Mouse (Mus musculus) liver, adult 2 months (tissue): Measurements from ENCODE around the gene Magt1. TPM values are rescaled to one million over a fixed set of nuclear protein-coding genes. Genes with fewer than 3 reads are reported as not detected.
"Not testable (repeated sequence)": the region's sequence is repeated elsewhere in the genome, so short reads cannot be mapped to it uniquely, and the experiment has no call there.

ENCODE experiments used
- DNase-seq: peaks from one replicate; pipeline ENCODE4 v3.0.0-alpha.2; 2011; ENCODE audit warnings: low read depth, low spot score; ENCODE audit errors: extremely low read depth
- H3K27ac ChIP-seq: fragments of 200-500 bp; replicated peaks from 2 replicates; pipeline ENCODE4 v1.5.1; 2012; ENCODE audit warnings: low read depth, mild to moderate bottlenecking, control low read depth, inconsistent platforms, low read length; ENCODE audit not compliant: insufficient read depth
- H3K27me3 ChIP-seq: fragments of 200-500 bp; 2 replicates; pipeline ENCODE4 v1.6.1; 2012; ENCODE audit warnings: mild to moderate bottlenecking, moderate library complexity, low read length, inconsistent platforms; ENCODE audit not compliant: control insufficient read depth, insufficient read depth
- H3K36me3 ChIP-seq: fragments of 200-500 bp; 2 replicates; pipeline ENCODE4 v1.6.1; 2012; ENCODE audit warnings: low read length, inconsistent platforms; ENCODE audit not compliant: control insufficient read depth, insufficient read depth
- H3K4me1 ChIP-seq: fragments of 200-500 bp; 2 replicates; pipeline ENCODE4 v1.6.1; 2011; ENCODE audit warnings: low read length; ENCODE audit not compliant: control insufficient read depth, insufficient read depth
- H3K4me3 ChIP-seq: fragments of 200-500 bp; 2 replicates; pipeline ENCODE4 v1.5.1; 2011; ENCODE audit warnings: low read depth, mild to moderate bottlenecking, control low read depth, low read length, moderate library complexity; ENCODE audit not compliant: insufficient read depth
- H3K79me2 ChIP-seq: fragments of 200-500 bp; 2 replicates; pipeline ENCODE4 v1.6.1; 2012; ENCODE audit warnings: inconsistent platforms, mild to moderate bottlenecking, low read length, moderate library complexity; ENCODE audit not compliant: control insufficient read depth, insufficient read depth
- H3K9ac ChIP-seq: fragments of 200-500 bp; 2 replicates; pipeline ENCODE4 v1.6.1; 2012; ENCODE audit warnings: low read depth, mild to moderate bottlenecking, control low read depth, inconsistent platforms, low read length
- CTCF ChIP-seq: fragments of 200-500 bp; IDR thresholded peaks from 2 replicates; pipeline ENCODE4 v1.5.1; 2011; ENCODE audit warnings: low read depth, low read length, control low read depth
- POLR2A ChIP-seq: fragments of 200-500 bp; IDR thresholded peaks from 2 replicates; pipeline ENCODE4 v1.6.1; 2011; ENCODE audit warnings: low read length, control low read depth; ENCODE audit not compliant: insufficient read depth; ENCODE audit errors: extremely low read depth
- WGBS: fragments of 180-500 bp; shearing (Covaris S2); methylation state at CpG from one replicate; pipeline ENCODE4 v1.1.7; 2018; 5-methylcytosine and 5-hydroxymethylcytosine counted together
- polyA plus RNA-seq: library from polyadenylated mRNA; depleted of rRNA; stranded (reverse); fragments of >200 nt; gene quantifications from 2 replicates; pipeline ENCODE4 v1.2.3, GENCODE M21; 2012
- total RNA-seq: library from RNA; depleted of rRNA; stranded (reverse); fragments of >200 nt; gene quantifications from 2 replicates; pipeline ENCODE4 v1.2.3, GENCODE M21; 2014

Gene Magt1
- total and polyA plus RNA-seq, 2 experiments, result 8.9 to 55.3 TPM

DNA sequence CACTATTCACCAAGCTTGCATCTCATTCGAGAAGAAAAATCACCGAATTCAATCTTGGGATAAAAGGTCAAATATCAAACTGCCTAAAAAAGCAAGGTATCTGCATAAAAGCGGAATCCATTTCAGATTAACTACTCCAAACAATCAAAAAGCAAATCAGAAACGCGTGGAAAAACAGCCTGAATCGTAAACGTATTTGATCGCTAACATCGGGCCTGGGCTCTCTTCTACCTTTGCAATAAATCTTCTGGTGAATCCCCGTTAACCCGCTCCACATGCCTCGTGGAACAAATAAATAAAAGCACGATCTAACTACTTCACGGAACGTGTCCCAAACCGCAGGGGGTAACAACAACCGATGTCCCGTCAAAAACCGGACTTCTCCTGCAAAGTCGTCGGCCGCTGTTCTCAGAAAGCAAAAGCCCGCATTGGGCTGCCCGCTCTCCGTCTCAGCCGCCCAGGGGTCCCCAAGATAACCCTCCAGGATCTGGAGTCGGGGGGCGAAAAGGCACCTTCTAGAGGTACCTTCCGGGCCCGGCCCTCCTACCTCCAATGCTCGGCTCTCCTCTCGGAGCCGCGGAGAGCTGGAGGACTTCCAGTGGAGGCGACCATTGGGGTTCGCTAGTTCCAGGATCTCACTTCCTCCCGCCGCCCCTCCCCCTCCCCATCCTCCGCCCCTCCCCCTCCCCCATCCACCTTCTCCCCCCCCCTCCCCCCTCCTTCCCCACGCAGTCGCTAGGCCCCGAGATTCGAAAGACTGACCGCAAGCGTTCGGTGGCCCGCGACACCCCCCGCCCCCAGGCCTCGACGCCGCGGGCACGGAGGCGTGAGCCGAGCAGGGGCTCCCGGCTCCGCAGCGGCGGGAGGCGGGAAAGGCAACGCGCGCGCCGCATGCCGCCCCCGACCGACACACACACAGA, 83.5 kb downstream of the Magt1 start:
- DNase-seq, result peak; percentile 26
- Histone ChIP-seq H3K36me3 (no peaks in the 10 kb centered on the region), H3K27ac (peak overlapping the region; percentile 87), H3K4me3 (peak overlapping the region; percentile 85), H3K4me1 (peaks cover 5% of the 10 kb centered on the region; the same call in 1 of the 2 replicates), H3K79me2 (peaks cover 11% of the 10 kb centered on the region; the same call in 1 of the 2 replicates), H3K27me3 (no peaks in the 10 kb centered on the region), H3K9ac (peak overlapping the region; percentile 91)
- TF ChIP-seq CTCF (no peak), POLR2A (no peak)
- WGBS, result under 1% methylated on average over 43 of the region's 69 CpGs

DNA sequence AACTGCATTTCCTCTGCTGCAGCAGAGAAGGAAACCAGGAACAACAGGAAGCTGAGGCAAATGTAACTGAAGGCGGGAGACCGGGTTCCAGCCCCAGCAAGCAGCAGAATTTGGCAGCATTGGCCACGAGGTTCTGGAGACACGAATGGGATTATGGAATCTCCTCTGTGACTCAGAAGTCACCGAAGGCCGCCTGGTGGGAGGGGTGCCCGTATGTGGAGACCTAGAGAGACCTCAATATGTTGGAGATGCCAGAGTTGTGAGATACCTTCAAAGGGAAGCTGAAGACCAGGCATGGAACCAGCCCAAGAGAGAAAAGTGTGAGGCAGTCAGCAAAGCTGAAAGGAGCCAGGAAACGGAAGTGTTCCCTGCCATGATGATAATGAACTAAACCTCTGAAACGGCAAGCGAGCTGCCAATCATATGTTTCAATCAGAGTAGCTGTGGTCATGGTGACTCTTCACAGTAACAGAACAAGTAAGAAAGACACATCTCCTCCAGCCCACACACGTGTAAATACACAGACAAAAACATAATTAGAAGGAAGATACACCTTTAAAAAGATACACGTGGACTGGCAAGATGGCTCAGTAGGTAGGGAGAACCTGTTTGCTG, 85.5 kb downstream of the Magt1 start:
- TF ChIP-seq CTCF (no peak), POLR2A (no peak)
- 51% methylated on average over 12 of the region's 12 CpGs for WGBS
- no peaks in the 10 kb centered on the region for H3K27me3 ChIP-seq
- peaks cover 12% of the 10 kb centered on the region; the same call in 1 of the 2 replicates for H3K79me2 ChIP-seq
- peaks cover 5% of the 10 kb centered on the region; the same call in 1 of the 2 replicates for H3K4me1 ChIP-seq
- no peak overlapping the region for H3K4me3 ChIP-seq
- no peak for DNase-seq
- no peak overlapping the region for H3K9ac ChIP-seq
- H3K36me3 ChIP-seq, result no peaks in the 10 kb centered on the region
- H3K27ac ChIP-seq, result no peak overlapping the region; the same call in 1 of the 2 replicates

DNA sequence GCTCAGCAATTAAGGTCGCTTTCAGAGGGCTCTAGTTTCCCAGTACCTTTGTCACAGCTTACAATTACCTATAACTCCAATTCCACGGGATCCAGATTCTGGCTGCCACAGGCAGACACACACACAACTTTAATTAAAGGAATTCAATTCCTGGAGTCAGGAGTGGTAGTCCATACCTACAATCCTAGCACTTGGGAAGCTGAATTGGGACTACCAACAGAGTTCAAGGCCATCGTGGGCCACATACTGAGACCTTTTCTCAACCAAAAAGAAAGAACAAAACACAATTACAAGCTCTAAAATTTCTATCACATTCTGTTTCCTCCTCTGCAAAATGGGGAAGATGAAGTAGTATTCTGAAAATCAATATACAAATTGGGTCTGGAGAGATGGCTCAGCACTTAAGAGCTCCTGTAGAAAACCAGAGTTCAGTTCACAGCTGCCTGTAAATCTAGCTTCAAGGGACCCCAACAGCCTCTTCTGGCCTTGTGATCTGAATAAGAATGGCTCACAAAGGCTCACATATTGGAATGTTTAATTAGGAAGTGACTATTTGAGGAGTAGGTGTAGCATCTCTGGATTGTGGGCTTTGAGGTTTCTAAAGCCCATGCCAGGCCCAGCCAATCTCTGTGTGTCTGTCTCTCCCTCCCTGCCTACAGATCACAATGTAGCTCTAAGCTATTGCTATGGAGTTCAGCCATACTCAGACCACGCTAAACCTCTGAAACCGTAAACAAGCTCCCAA, 87.2 kb downstream of the Magt1 start:
- TF ChIP-seq POLR2A, result no peak
- TF ChIP-seq CTCF, result no peak
- no peak for DNase-seq
- H3K4me3 ChIP-seq, result no peak overlapping the region
- H3K27ac ChIP-seq, result no peak overlapping the region
- peaks cover 5% of the 10 kb centered on the region; the same call in 1 of the 2 replicates for H3K4me1 ChIP-seq
- H3K9ac ChIP-seq, result no peak overlapping the region
- H3K36me3 ChIP-seq, result no peaks in the 10 kb centered on the region
- peaks cover 12% of the 10 kb centered on the region; the same call in 1 of the 2 replicates for H3K79me2 ChIP-seq
- no peaks in the 10 kb centered on the region for H3K27me3 ChIP-seq
- 93% methylated on average over 5 of the region's 5 CpGs for WGBS

DNA sequence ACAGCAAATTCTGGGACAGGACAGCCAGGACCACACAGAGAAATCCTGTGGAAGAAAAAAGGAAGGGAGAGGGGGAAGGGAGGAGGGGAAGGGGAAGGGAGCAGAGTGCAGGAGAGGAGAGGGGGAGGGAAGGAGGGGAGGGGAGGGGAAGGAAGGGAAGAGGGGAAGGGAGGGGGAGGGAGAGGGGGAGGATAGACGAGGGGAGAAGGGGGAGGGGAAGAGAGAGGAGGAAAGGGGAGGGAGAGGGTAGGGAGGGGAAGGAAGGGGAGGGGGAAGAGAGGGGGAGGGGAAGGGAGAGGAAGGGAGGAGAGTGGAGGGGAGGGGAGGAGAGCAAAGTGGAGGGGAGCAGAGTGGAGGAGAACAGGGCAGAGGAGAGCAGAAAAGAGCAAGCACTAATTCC, 87.8 kb downstream of the Magt1 start:
- Histone ChIP-seq H3K36me3 (no peaks in the 10 kb centered on the region), H3K79me2 (peaks cover 14% of the 10 kb centered on the region; the same call in 1 of the 2 replicates), H3K27ac (no peak overlapping the region), H3K9ac (no peak overlapping the region), H3K4me1 (peaks cover 5% of the 10 kb centered on the region; the same call in 1 of the 2 replicates), H3K4me3 (no peak overlapping the region), H3K27me3 (no peaks in the 10 kb centered on the region)
- WGBS, result no CpG with 5 or more reads among the region's 1 CpGs
- TF ChIP-seq CTCF, result no peak
- no peak for TF ChIP-seq POLR2A
- no peak for DNase-seq

DNA sequence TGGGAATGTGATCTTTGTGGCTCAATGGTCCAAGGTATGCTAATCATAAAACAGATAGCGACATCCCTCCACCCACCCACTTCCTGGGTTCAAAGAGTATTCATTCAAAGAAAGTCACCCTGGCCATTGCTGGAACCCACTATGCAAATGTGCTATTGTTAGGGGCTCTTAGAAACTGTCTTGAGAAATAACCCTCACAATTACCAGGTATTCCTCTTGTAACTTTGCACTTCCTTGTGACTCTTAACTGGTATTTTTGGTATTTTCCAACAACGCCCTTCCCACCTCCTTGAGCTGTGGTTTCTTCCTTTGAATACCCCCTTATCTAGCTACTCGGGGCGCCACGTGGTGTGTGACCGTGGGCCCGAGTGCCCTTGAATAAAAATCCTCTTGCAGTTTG, 88.7 kb downstream of the Magt1 start:
- H3K79me2 ChIP-seq, result peaks cover 11% of the 10 kb centered on the region; the same call in 1 of the 2 replicates
- not testable (repeated sequence) for H3K36me3 ChIP-seq, H3K9ac ChIP-seq, DNase-seq, H3K27ac ChIP-seq, H3K4me3 ChIP-seq, H3K4me1 ChIP-seq, H3K27me3 ChIP-seq
- 90% methylated on average over 7 of the region's 7 CpGs for WGBS
